20 mouse cellular contexts compared by ENCODE assay signal in the genomic region with DNA sequence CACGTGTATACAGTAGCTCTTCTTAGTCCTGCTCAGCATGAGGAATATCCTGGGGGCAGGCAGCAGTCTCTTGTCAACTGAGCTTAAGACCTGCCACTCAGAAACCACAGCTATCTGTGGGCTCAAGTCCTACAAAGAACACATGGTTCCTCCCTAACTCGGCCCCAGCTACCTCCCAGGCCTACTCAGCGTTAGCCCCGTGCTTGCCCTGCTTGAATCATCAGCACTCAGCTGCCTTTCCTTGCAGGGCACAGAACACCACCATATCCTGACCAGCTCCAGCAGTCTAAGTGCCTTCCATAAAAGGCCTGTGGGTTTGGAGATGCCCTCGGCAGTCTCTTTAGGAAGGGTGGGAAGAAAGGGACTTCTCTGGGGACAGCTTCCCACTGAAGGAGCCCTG.
"Had no signal": no experiment of that assay in that cellular context is flagged by ENCODE, and none has a peak within 500 bp of the region (broad histone marks: within the 10 kb centered on the region; RNA-seq: fewer than 3 reads in every experiment).

No protein-coding gene starts in this region.

- H3K4me1 ChIP-seq: lung, embryonic 15.5 days; neural tube, embryonic 12.5 days had no signal

- H3K9ac ChIP-seq: limb, embryonic 12.5 days; limb, embryonic 15.5 days; liver, embryonic 14.5 days; liver, postnatal 0 days; lung, embryonic 15.5 days; neural tube, embryonic 12.5 days; neural tube, embryonic 15.5 days had no signal

- H3K9me3 ChIP-seq: limb, embryonic 12.5 days; limb, embryonic 15.5 days; lung, embryonic 15.5 days; neural tube, embryonic 12.5 days; neural tube, embryonic 15.5 days had no signal

- H3K27me3 ChIP-seq: limb, embryonic 12.5 days; limb, embryonic 15.5 days; lung, embryonic 15.5 days; neural tube, embryonic 12.5 days; neural tube, embryonic 15.5 days had no signal

- ATAC-seq: liver, postnatal 0 days had no signal

- H3K36me3 ChIP-seq: neural tube, embryonic 15.5 days had no signal

- DNase-seq: kidney, adult 2 months; kidney, postnatal 25 days; layer of hippocampus, adult 9-11 months; liver, postnatal 0 days; midbrain, embryonic 14.5 days; right cerebral cortex, adult 18-20 months; right cerebral cortex, postnatal 14 days; right cerebral cortex, postnatal 4 days; thymus, adult 18-20 months; thymus, postnatal 36 days had no signal

- H3K4me3 ChIP-seq: layer of hippocampus, adult 2 months; limb, embryonic 12.5 days; limb, embryonic 15.5 days; lung, embryonic 15.5 days; neural tube, embryonic 12.5 days; neural tube, embryonic 15.5 days had no signal

- H3K27ac ChIP-seq: kidney, postnatal 0 days; layer of hippocampus, adult 2 months; limb, embryonic 12.5 days; limb, embryonic 15.5 days; liver, embryonic 14.5 days; lung, embryonic 15.5 days; macrophage; neural tube, embryonic 12.5 days; neural tube, embryonic 15.5 days had no signal

- H3K4me2 ChIP-seq: limb, embryonic 12.5 days; limb, embryonic 15.5 days; liver, embryonic 11.5 days; lung, embryonic 15.5 days; neural tube, embryonic 12.5 days; neural tube, embryonic 15.5 days had no signal
